Mouse (Mus musculus): ENCODE results near the gene Cdkal1. TPM values are rescaled to one million over a fixed set of nuclear protein-coding genes. Genes with fewer than 3 reads are reported as not detected.

Gene Cdkal1
- polyA plus RNA-seq, 1 experiment = 5.1 TPM

DNA sequence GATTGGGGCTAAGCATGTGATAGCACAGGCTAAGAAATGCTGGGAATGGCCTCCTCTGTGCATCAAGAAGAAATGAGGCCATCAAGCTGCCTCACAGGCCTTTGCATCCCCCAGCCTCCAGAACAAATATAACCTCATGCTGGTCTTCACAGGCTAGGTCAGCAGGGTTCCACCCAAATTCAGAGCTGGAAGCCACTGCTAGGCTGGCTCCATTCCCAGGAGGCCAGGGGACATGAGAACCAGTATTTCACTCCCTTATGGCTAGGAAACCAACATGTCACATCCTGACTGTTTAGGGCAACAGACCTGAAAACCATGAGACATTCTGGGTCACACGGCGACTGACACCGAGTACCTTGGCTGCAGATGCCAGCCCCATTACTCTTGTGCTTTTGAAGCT, 700.2 kb downstream of the Cdkal1 start:
- TF ChIP-seq USF1 (IDR thresholded peaks at IDR 0.05; ENCODE audit: low read depth) = no peak
- no peak for TF ChIP-seq CEBPB (IDR thresholded peaks at IDR 0.05; ENCODE audit: low read depth)
- no peak for TF ChIP-seq MAX (IDR thresholded peaks at IDR 0.05)
- TF ChIP-seq MYOD1 (IDR thresholded peaks at IDR 0.05; ENCODE audit: control insufficient read depth, insufficient read length, low read depth) = no peak
- TF ChIP-seq CTCF (IDR thresholded peaks at IDR 0.05; ENCODE audit: control insufficient read depth, insufficient read depth, insufficient read length) = no peak
- H3K79me3 ChIP-seq (ENCODE audit: low read depth) = no peaks in the 10 kb centered on the region

DNA sequence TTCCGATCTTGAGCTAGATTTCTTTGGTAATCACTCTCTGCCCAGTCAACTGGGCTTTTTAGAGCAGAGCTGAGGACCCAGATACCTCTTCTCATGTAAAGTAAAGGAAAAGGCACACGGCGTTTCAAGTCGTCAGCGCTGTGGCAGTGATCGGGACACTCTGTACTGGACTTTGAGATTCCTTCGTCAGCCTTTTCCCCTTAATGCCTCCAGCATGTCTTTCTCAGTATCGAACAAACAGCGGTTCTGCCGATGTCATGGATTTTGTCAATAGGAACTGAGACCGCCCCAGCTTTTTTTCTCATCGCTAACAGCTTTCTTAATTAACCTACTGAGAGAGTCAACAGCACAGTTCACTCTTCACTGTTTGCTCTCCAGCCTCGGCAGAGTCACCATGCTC, 705.4 kb downstream of the Cdkal1 start:
- TF ChIP-seq MAX (IDR thresholded peaks at IDR 0.05) (no peak), MYOD1 (IDR thresholded peaks at IDR 0.05; ENCODE audit: control insufficient read depth, insufficient read length, low read depth) (no peak), CTCF (IDR thresholded peaks at IDR 0.05; ENCODE audit: control insufficient read depth, insufficient read depth, insufficient read length) (no peak), FOSL1 (IDR thresholded peaks at IDR 0.05; ENCODE audit: insufficient read depth, low read length, poor library complexity, severe bottlenecking) (no peak), MYOG (IDR thresholded peaks at IDR 0.05; ENCODE audit: control insufficient read depth, extremely low read depth, insufficient read length) (no peak), USF1 (IDR thresholded peaks at IDR 0.05; ENCODE audit: low read depth) (no peak), CEBPB (IDR thresholded peaks at IDR 0.05; ENCODE audit: low read depth) (no peak)
- no peak overlapping the region for H3K4me3 ChIP-seq (ENCODE audit: insufficient read depth, poor library complexity, severe bottlenecking)
- no peak overlapping the region for H3ac ChIP-seq (ENCODE audit: control insufficient read depth, insufficient read length, low read depth)
- H3K36me3 ChIP-seq (ENCODE audit: control insufficient read depth, insufficient read depth) = no peaks in the 10 kb centered on the region
- H3K27me3 ChIP-seq (ENCODE audit: control insufficient read depth, insufficient read depth, insufficient read length) = no peaks in the 10 kb centered on the region
- H3K79me2 ChIP-seq (ENCODE audit: control insufficient read depth, insufficient read depth) = no peaks in the 10 kb centered on the region
- H3K79me3 ChIP-seq (ENCODE audit: low read depth) = no peaks in the 10 kb centered on the region

More for the DNA sequence above, 700.2 kb downstream of the Cdkal1 start:
- no peaks in the 10 kb centered on the region for H3K36me3 ChIP-seq (ENCODE audit: control insufficient read depth, insufficient read depth)
- no peak overlapping the region for H3K4me3 ChIP-seq (ENCODE audit: insufficient read depth, poor library complexity, severe bottlenecking)
- H3K79me2 ChIP-seq (ENCODE audit: control insufficient read depth, insufficient read depth) = no peaks in the 10 kb centered on the region
- H3K27me3 ChIP-seq (ENCODE audit: control insufficient read depth, insufficient read depth, insufficient read length) = no peaks in the 10 kb centered on the region
- H3ac ChIP-seq (ENCODE audit: control insufficient read depth, insufficient read length, low read depth) = no peak overlapping the region

- Histone ChIP-seq H3ac (ENCODE audit: control insufficient read depth, insufficient read length, low read depth) (no peak overlapping the region), H3K4me3 (ENCODE audit: insufficient read depth, poor library complexity, severe bottlenecking) (no peak overlapping the region), H3K79me2 (ENCODE audit: control insufficient read depth, insufficient read depth) (no peaks in the 10 kb centered on the region), H3K27me3 (ENCODE audit: control insufficient read depth, insufficient read depth, insufficient read length) (no peaks in the 10 kb centered on the region), H3K79me3 (ENCODE audit: low read depth) (no peaks in the 10 kb centered on the region), H3K36me3 (ENCODE audit: control insufficient read depth, insufficient read depth) (no peaks in the 10 kb centered on the region)
- TF ChIP-seq FOSL1 (IDR thresholded peaks at IDR 0.05; ENCODE audit: insufficient read depth, low read length, poor library complexity, severe bottlenecking) = no peak
- TF ChIP-seq CEBPB (IDR thresholded peaks at IDR 0.05; ENCODE audit: low read depth) = no peak
- no peak for TF ChIP-seq CTCF (IDR thresholded peaks at IDR 0.05; ENCODE audit: control insufficient read depth, insufficient read depth, insufficient read length)
- TF ChIP-seq USF1 (IDR thresholded peaks at IDR 0.05; ENCODE audit: low read depth) = no peak
- no peak for TF ChIP-seq MYOD1 (IDR thresholded peaks at IDR 0.05; ENCODE audit: control insufficient read depth, insufficient read length, low read depth)
- TF ChIP-seq MAX (IDR thresholded peaks at IDR 0.05) = no peak
- TF ChIP-seq MYOG (IDR thresholded peaks at IDR 0.05; ENCODE audit: control insufficient read depth, extremely low read depth, insufficient read length) = no peak
Observed at GRCm38 (mm10) chr13:29149404-29149803, 706.1 kb downstream of the Cdkal1 start.

- Histone ChIP-seq H3K36me3 (ENCODE audit: control insufficient read depth, insufficient read depth) (no peaks in the 10 kb centered on the region), H3K4me3 (ENCODE audit: insufficient read depth, poor library complexity, severe bottlenecking) (no peak overlapping the region), H3ac (ENCODE audit: control insufficient read depth, insufficient read length, low read depth) (no peak overlapping the region), H3K27me3 (ENCODE audit: control insufficient read depth, insufficient read depth, insufficient read length) (no peaks in the 10 kb centered on the region), H3K79me2 (ENCODE audit: control insufficient read depth, insufficient read depth) (no peaks in the 10 kb centered on the region), H3K79me3 (ENCODE audit: low read depth) (no peaks in the 10 kb centered on the region)
- no peak for TF ChIP-seq FOSL1 (IDR thresholded peaks at IDR 0.05; ENCODE audit: insufficient read depth, low read length, poor library complexity, severe bottlenecking)
- TF ChIP-seq MYOD1 (IDR thresholded peaks at IDR 0.05; ENCODE audit: control insufficient read depth, insufficient read length, low read depth) = no peak
Observed at GRCm38 (mm10) chr13:29148616-29149015, 706.9 kb downstream of the Cdkal1 start.

Other genes starting within 250 kb of the Cdkal1 start
- gene E2f3, start 130.4 kb upstream of the Cdkal1 start, polyA plus RNA-seq (2012; fragmentation: generic; extraction: Trizol) = 10.2 TPM